Mouse (Mus musculus) embryo, embryonic 9.5 days (tissue): ENCODE results near the gene Lrrc8e.
"Not testable (repeated sequence)": the region's sequence is repeated elsewhere in the genome, so short reads cannot be mapped to it uniquely, and the experiment has no call there.

Experiments used
- DNase-seq: peaks from one replicate; pipeline ENCODE4 v3.0.0-alpha.2; 2017; ENCODE audit errors: extremely low spot score

The Lrrc8e gene

GRCm38 (mm10) chr8:4219617-4220016 is 7.0 kb upstream of the Lrrc8e start:
- no peak for DNase-seq

GRCm38 (mm10) chr8:4222059-4222458 is 4.6 kb upstream of the Lrrc8e start:
- no peak for DNase-seq

DNA sequence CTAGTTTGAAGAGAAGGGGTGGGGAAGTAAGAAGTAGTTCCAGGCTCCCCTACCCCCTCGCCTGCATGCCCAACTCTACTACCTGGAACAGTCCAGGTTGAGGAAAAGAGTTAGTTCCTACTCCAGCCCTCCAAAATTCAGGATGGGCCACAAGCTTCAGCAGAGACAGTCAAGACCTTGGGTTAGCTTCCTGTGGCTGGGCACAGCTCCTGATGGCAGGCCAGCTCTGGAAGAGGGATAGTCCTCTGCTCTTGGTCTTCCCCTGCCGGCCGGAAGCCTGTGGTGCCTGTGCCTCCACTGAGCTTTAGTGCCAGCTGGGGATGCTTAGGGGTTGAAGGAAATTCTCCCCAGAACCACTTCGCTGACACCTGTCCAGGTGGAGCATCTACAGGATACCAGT is 304 bp upstream of the Lrrc8e start:
- no peak for DNase-seq

DNA sequence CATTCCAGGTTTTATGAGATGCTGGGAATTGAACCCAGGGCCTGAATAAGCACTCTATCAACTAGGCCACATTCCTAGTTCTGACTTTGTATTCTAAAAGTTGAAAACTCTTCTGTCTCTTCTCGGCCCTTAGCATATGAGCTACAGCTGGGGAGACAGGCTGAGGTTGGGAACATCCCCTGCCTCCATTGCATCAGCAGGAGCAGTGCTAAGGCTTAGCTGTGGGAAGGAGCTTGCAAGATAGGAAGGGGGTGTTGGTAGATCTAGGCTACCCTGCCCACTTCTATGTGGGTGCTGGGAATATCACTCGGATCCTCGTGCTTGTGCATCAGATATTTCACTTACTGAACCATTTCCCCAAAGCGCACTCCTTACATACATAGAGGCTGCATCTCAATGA is 1.3 kb downstream of the Lrrc8e start:
- no peak for DNase-seq

- no peak for DNase-seq
Observed at GRCm38 (mm10) chr8:4229784-4230183, 3.2 kb downstream of the Lrrc8e start.

- no peak for DNase-seq
Observed at GRCm38 (mm10) chr8:4230612-4231351, 4.2 kb downstream of the Lrrc8e start.

- DNase-seq: no peak
Observed at GRCm38 (mm10) chr8:4237814-4238433, 11.3 kb downstream of the Lrrc8e start.

DNA sequence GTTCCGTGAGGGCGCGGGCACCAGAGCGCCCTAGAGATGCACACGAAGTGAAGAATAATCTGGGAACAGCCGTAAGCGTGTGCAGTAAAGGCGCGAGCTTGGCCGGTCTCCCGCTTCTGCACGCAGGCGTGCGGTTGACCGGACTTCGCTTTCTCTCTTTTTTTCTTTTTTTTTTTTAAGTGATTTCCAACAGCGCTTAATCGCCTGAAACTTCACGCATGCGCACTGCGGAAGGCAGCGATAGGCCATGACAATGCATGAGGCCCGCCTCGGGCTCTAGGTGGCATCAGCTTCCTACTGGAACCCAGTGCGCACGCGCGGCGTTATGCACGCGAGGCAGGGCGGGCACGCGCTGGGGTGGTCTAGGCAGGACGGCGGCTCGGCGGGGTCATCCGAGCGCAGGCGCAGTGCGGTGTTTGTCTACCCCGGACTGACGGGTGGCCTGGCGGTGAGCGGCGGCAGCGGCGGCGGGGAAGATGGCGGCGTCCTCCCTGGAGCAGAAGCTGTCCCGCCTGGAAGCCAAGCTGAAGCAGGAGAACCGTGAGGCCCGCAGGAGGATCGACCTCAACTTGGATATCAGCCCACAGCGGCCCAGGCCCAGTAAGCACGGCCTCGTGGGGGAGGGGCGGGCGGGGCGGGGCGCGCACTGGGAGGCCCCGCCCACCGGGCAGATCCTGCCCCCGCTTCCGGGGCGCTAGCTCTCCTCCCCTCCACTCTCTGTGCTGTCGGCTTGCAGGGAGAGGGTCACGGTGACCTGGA is 12.0 kb downstream of the Lrrc8e start, which contains the start of the genes Map2k7 and Gm49320:
TSS of gene Map2k7 (plus strand) at position 307 of the 759 bp plus-strand sequence.
TSS of gene Gm49320 (plus strand) at position 432 of the 759 bp plus-strand sequence.
- peak; percentile 99 for DNase-seq

- no peak for DNase-seq
Observed at GRCm38 (mm10) chr8:4239193-4239890, 12.7 kb downstream of the Lrrc8e start.

DNA sequence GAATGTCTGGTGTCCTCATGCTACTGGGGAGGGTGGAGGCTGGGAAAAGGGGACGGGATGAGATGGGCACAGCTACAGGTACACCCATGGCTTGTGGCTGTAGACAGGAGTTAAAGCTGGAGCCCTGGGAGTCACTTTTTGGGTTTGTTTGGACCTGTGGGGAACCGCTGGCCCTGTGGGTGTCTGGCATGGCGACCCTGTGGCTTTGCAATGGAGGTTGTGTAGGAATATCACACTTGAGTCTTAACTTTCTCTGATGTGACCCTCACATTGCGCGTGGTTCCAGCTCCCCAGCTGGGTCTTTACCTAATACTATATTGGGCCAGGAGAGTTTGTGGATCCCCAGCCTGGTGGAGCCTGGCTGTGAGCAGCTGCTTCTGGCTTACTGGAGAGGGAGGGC is 18.4 kb downstream of the Lrrc8e start:
- DNase-seq: no peak

DNA sequence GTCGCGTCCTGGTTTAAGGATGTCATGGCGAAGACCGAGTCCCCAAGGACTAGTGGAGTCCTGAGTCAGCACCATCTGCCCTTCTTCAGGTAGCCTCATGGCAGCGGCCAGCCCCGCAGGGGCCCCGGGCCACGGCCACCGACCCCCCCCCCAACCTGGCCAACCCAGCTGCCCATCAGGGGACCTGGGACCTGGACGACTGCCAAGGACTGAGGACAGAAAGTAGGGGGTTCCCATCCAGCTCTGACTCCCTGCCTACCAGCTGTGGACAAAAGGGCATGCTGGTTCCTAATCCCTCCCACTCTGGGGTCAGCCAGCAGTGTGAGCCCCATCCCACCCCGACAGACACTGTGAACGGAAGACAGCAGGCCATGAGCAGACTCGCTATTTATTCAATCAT is 19.1 kb downstream of the Lrrc8e start:
- DNase-seq: no peak

GRCm38 (mm10) chr8:4247241-4247640 is 20.6 kb downstream of the Lrrc8e start:
- no peak for DNase-seq

DNA sequence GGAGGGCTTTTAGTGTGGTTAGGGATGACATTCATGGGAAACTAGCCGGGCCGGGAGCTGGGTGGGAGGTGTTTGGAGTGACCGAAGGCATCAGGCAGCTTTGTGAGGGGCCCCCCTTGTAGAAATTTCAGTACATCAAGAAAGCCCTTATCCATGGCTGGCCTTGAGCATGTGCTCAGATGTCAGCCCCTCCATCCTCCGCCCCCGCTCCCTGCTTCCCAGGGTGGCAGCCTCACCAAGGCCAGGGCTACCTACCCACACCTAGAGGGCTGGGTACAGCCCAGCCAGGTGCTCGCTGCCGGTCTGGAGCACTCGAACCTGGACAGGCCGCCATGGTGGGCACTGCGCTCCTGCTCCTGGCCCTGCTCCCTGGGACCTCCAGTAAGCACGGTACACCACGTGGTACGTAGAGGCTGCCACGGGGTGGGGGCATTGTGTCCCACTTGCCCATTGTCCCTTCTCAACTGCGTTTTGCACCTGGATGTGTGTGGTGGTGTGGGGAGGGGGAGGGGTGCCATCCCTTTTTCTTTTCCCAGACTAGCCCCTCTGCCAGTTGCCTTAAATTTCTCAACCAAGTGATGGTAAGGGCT is 21.4 kb downstream of the Lrrc8e start, which contains the start of gene Tgfbr3l:
TSS of gene Tgfbr3l (plus strand) at position 264 of the 590 bp plus-strand sequence.
- no peak for DNase-seq

DNA sequence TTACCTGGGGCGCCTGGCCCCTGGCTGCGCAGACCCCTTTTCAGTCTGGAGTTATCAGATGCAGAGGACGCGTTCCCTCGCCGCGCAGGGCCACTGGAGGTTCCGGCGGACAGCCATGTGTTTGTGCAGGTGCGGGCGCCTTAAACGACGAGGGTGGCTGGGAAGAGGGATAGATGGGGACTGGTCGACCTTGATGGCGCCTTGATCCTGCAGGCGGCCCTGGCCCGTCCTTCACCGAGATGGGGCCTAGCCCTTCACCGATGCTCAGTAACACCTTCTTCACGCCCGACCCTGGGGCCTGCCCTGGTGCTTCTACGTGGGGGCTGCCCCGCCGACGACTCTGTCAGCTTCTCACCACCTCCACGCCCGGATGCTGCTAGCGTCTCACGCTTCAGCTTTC is 22.6 kb downstream of the Lrrc8e start:
- DNase-seq: peak; percentile 71

- peak; percentile 79 for DNase-seq
Observed at GRCm38 (mm10) chr8:4250306-4250970, 23.8 kb downstream of the Lrrc8e start.

DNA sequence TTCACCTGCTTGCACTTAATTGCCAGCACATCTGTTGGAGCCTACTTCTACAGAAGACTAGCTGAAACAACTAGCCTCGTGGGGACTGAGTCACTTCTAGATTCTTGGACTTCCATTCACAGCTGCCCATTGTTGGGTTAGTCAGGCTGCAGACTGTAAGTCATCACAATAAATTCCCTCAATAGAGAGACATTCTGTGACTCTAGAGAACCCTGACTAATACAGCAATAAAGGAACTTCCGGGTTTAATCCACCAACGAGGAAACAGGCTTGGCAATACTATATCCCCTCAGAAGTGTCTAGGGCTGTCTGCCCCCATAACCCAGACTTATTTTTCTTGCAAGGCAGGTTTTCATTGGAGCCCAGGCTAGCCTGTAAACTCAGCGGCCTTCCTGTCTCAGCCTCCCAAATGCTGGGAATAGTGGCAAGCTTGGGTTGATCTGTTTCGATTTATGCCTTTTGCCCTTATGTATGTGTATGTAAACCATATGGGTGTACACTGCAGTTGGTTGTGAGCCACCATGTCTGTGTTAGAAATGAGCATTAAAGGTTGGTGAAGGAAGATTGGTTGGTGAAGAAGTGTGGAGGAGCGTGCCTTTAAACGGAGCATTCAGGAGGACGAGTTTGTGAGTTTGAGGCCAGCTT is 25.6 kb downstream of the Lrrc8e start:
- no peak for DNase-seq

DNA sequence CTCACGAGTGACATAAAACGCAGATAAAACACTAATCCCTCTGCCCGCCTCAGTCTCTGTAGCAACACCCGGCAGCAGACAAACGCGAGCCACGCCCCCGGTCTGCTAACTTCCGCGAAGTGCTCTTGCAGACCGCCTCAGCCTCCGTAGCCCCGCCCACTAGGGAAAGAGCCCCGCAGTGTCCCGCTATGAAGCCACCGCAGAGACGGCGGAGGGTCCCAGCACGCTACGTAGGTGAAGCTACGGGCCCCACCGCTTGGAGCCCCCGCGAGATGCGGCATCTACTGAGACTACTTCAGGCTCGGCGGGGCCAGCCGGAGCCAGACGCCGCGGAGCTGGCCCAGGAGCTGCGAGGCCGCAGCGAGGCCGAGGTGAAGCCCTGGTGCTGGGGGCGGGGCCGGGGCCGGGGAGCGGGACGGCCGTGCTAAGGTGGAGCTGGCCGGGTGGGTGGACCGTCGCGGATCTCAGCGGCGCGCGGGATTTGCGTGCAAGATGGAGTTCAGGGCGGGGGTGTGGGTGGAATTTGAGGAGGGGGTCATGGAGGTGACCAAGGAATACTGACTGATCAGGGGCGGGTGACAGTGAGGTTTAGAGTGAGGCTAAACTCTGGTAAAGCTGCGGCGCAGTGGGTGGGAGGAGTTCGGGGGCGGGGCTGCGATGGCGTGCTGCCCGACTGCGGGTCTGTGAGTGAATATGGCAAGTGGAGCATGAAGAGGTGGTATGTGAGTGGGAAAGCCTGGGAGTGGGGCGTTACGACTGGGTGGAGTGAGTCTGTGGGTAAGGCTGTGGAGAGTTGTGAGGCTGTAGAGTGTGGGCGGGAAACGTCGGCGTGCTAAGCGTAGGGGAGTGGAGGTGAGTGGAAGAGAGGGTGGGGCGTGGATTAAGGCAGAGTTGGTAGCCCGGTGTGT is 26.6 kb downstream of the Lrrc8e start, which contains the start of gene Snapc2:
TSS of gene Snapc2 (plus strand) at position 147 of the 908 bp plus-strand sequence.
- DNase-seq: peak; percentile 96

DNA sequence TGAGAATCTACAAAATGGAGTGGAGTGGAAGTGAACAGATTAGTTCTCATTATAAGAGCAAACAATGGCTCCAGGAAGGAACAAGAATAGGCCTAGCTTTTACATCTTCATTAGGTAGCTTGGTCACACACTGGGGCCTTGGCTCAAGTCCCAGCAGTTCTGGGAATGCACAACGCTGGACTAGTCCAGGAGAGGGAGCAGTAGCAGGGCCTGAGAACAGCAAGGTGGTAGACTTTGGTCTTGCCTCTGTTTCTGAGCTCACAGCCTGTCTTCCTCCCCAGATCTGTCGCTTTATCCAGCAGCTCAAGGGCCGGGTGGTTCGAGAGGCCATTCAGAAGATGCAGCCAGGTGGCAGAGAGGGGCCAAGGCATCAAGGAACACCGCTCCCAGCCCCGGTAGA is 27.4 kb downstream of the Lrrc8e start:
- no peak for DNase-seq

- not testable (repeated sequence) for DNase-seq
Observed at GRCm38 (mm10) chr8:4255471-4255870, 28.8 kb downstream of the Lrrc8e start.
